Mouse (Mus musculus): Measurements from ENCODE around the gene D17Wsu92e.

DNA sequence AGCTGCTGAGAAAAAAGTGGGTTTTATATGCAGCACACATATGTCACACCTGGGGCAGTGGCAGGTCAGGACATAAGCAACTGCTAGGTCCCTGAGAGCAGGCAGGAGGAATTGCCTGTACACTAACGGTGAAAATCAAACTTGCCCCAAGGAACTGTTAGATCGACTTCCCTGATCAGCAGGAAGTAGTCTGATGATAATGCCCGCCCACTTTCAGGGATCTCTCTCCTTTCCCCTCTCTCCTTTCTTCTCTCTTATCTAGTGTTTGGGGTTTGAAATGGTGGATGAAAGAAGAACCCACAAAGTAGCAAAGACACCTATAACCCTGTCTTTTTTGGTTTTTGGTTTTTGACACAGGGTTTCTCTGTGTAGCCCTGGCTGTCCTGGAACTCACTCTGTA is 5.1 kb upstream of the D17Wsu92e start:
- no peak for TF ChIP-seq CTCF (IDR thresholded peaks at IDR 0.05; ENCODE audit: extremely low read depth, insufficient read depth, low read length)
- no peak for TF ChIP-seq POLR2A (IDR thresholded peaks at IDR 0.05; ENCODE audit: extremely low read depth, insufficient read depth, low read length)
